Mouse (Mus musculus): ENCODE results near the gene Dtnbp1.

GRCm38 (mm10) chr13:45000836-45001227, 1.1 kb downstream of the Dtnbp1 start:
- TF ChIP-seq CTCF (IDR thresholded peaks at IDR 0.05; ENCODE audit: low read depth, low read length) (peak; percentile 40; the same call in 1 of the 2 replicates), POLR2A (IDR thresholded peaks at IDR 0.05; ENCODE audit: borderline replicate concordance, low read depth, low read length) (no peak)

Measured in bone marrow macrophage, adult 2 months (primary cell).